Mouse (Mus musculus): ENCODE data around the gene Ugt1a7c. TPM values are rescaled to one million over a fixed set of nuclear protein-coding genes. Genes with fewer than 3 reads are reported as not detected.
A peak's percentile ranks its signal among the peaks of the same experiment; 100 is the strongest.

Ugt1a7c gene
- polyA plus RNA-seq, 1 experiment from 2014 or later = 33.9 TPM

- H3K4me3 ChIP-seq (ENCODE audit: low read depth, low read length) = no peak overlapping the region
- TF ChIP-seq EP300 (optimal IDR thresholded peaks at IDR 0.05) (no peak), CTCF (IDR thresholded peaks at IDR 0.05; ENCODE audit: low read depth) (no peak)
- H3K4me1 ChIP-seq (replicated peaks; ENCODE audit: control insufficient read depth, insufficient read depth) = no peaks in the 10 kb centered on the region
- no peak overlapping the region for H3K27ac ChIP-seq (replicated peaks)
- no peaks in the 10 kb centered on the region for H3K27me3 ChIP-seq (ENCODE audit: control insufficient read depth, insufficient read depth, low read length)
- DNase-seq (ENCODE audit: low spot score) (peak; percentile 30), ATAC-seq (ENCODE audit: low FRiP score, low TSS enrichment) (no peak)
- H3K9me3 ChIP-seq (ENCODE audit: control insufficient read depth, low read length) = peaks cover 51% of the 10 kb centered on the region
- no peak overlapping the region for H3K9ac ChIP-seq (ENCODE audit: low read length)
- no peak overlapping the region for H3K4me2 ChIP-seq (replicated peaks; ENCODE audit: low read depth)
- no peaks in the 10 kb centered on the region for H3K36me3 ChIP-seq (ENCODE audit: control insufficient read depth, insufficient read depth, low read length)
- 54% methylated on average over 3 of the region's 3 CpGs for WGBS
These were observed 138.0 kb downstream of the Ugt1a7c start for GRCm38 (mm10) chr1:88232664-88233380.

- Histone ChIP-seq H3K27me3 (ENCODE audit: control insufficient read depth, insufficient read depth, low read length) (no peaks in the 10 kb centered on the region), H3K4me2 (replicated peaks; ENCODE audit: low read depth) (no peak overlapping the region), H3K36me3 (ENCODE audit: control insufficient read depth, insufficient read depth, low read length) (no peaks in the 10 kb centered on the region), H3K9me3 (ENCODE audit: control insufficient read depth, low read length) (peaks cover 59% of the 10 kb centered on the region), H3K4me1 (replicated peaks; ENCODE audit: control insufficient read depth, insufficient read depth) (no peaks in the 10 kb centered on the region), H3K27ac (replicated peaks) (no peak overlapping the region), H3K9ac (ENCODE audit: low read length) (no peak overlapping the region), H3K4me3 (ENCODE audit: low read depth, low read length) (no peak overlapping the region)
- TF ChIP-seq EP300 (optimal IDR thresholded peaks at IDR 0.05) = no peak
- TF ChIP-seq CTCF (IDR thresholded peaks at IDR 0.05; ENCODE audit: low read depth) = no peak
- DNase-seq (ENCODE audit: low spot score) (peak; percentile 28), ATAC-seq (ENCODE audit: low FRiP score, low TSS enrichment) (no peak)
- WGBS = 65% methylated on average over 14 of the region's 14 CpGs
These were observed 138.8 kb downstream of the Ugt1a7c start for GRCm38 (mm10) chr1:88233421-88234247.

GRCm38 (mm10) chr1:88234248-88234610 is 139.4 kb downstream of the Ugt1a7c start:
- H3K9me3 ChIP-seq (ENCODE audit: control insufficient read depth, low read length) = peaks cover 64% of the 10 kb centered on the region
- WGBS = 59% methylated on average over 4 of the region's 4 CpGs
- no peak overlapping the region for H3K4me2 ChIP-seq (replicated peaks; ENCODE audit: low read depth)
- no peak overlapping the region for H3K4me3 ChIP-seq (ENCODE audit: low read depth, low read length)
- H3K9ac ChIP-seq (ENCODE audit: low read length) = no peak overlapping the region
- TF ChIP-seq CTCF (IDR thresholded peaks at IDR 0.05; ENCODE audit: low read depth) = no peak
- no peak for TF ChIP-seq EP300 (optimal IDR thresholded peaks at IDR 0.05)
- no peak overlapping the region for H3K27ac ChIP-seq (replicated peaks)
- no peaks in the 10 kb centered on the region; the same call in 1 of the 2 replicates for H3K27me3 ChIP-seq (ENCODE audit: control insufficient read depth, insufficient read depth, low read length)
- no peak for ATAC-seq (ENCODE audit: low FRiP score, low TSS enrichment)
- H3K36me3 ChIP-seq (ENCODE audit: control insufficient read depth, insufficient read depth, low read length) = no peaks in the 10 kb centered on the region
- DNase-seq (ENCODE audit: low spot score) = no peak
- no peaks in the 10 kb centered on the region for H3K4me1 ChIP-seq (replicated peaks; ENCODE audit: control insufficient read depth, insufficient read depth)

GRCm38 (mm10) chr1:88234646-88235045 is 139.8 kb downstream of the Ugt1a7c start:
- H3K4me3 ChIP-seq (ENCODE audit: low read depth, low read length) = no peak overlapping the region
- WGBS = 40% methylated on average over 5 of the region's 5 CpGs
- no peak for TF ChIP-seq EP300 (optimal IDR thresholded peaks at IDR 0.05)
- TF ChIP-seq CTCF (IDR thresholded peaks at IDR 0.05; ENCODE audit: low read depth) = no peak
- no peaks in the 10 kb centered on the region for H3K4me1 ChIP-seq (replicated peaks; ENCODE audit: control insufficient read depth, insufficient read depth)
- no peak overlapping the region for H3K9ac ChIP-seq (ENCODE audit: low read length)
- peaks cover 64% of the 10 kb centered on the region for H3K9me3 ChIP-seq (ENCODE audit: control insufficient read depth, low read length)
- no peak overlapping the region for H3K27ac ChIP-seq (replicated peaks)
- no peaks in the 10 kb centered on the region for H3K36me3 ChIP-seq (ENCODE audit: control insufficient read depth, insufficient read depth, low read length)
- H3K27me3 ChIP-seq (ENCODE audit: control insufficient read depth, insufficient read depth, low read length) = no peaks in the 10 kb centered on the region; the same call in 1 of the 2 replicates
- no peak overlapping the region for H3K4me2 ChIP-seq (replicated peaks; ENCODE audit: low read depth)
- DNase-seq (ENCODE audit: low spot score) (no peak), ATAC-seq (ENCODE audit: low FRiP score, low TSS enrichment) (no peak)

GRCm38 (mm10) chr1:88235046-88235893 is 140.4 kb downstream of the Ugt1a7c start:
- no peak for DNase-seq (ENCODE audit: low spot score)
- ATAC-seq (ENCODE audit: low FRiP score, low TSS enrichment) = no peak
- no peak overlapping the region for H3K27ac ChIP-seq (replicated peaks)
- no peak overlapping the region for H3K9ac ChIP-seq (ENCODE audit: low read length)
- H3K4me2 ChIP-seq (replicated peaks; ENCODE audit: low read depth) = no peak overlapping the region
- WGBS = 60% methylated on average over 11 of the region's 11 CpGs
- no peak for TF ChIP-seq EP300 (optimal IDR thresholded peaks at IDR 0.05)
- TF ChIP-seq CTCF (IDR thresholded peaks at IDR 0.05; ENCODE audit: low read depth) = no peak
- no peaks in the 10 kb centered on the region; the same call in 1 of the 2 replicates for H3K27me3 ChIP-seq (ENCODE audit: control insufficient read depth, insufficient read depth, low read length)
- no peaks in the 10 kb centered on the region for H3K36me3 ChIP-seq (ENCODE audit: control insufficient read depth, insufficient read depth, low read length)
- no peaks in the 10 kb centered on the region for H3K4me1 ChIP-seq (replicated peaks; ENCODE audit: control insufficient read depth, insufficient read depth)
- H3K9me3 ChIP-seq (ENCODE audit: control insufficient read depth, low read length) = peaks cover 66% of the 10 kb centered on the region
- H3K4me3 ChIP-seq (ENCODE audit: low read depth, low read length) = no peak overlapping the region

All from stomach, postnatal 0 days (tissue).